Mouse (Mus musculus): ENCODE data around the gene C1ql1.

C1ql1 gene

DNA sequence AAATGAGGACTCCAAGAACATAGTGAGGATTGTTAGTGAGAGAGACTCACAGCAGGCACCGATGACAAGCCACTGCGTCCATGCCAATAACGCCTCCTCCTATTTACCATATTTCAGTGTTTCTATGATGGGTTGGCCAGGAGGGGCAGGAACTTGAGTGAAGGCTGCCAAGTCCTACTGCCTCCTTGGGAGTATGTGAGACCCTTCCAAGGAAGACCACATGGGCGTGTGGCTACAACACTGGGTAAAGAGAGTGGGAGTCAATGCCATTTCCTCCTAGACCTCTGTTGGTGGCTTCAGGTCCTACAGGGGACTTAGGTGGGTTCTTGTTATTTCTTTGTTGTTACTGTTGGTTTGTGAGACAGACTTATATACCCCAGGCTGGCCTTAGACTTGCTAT lies 45.3 kb downstream of the C1ql1 start:
- no peak for DNase-seq (ENCODE audit: low read depth, low spot score)

DNA sequence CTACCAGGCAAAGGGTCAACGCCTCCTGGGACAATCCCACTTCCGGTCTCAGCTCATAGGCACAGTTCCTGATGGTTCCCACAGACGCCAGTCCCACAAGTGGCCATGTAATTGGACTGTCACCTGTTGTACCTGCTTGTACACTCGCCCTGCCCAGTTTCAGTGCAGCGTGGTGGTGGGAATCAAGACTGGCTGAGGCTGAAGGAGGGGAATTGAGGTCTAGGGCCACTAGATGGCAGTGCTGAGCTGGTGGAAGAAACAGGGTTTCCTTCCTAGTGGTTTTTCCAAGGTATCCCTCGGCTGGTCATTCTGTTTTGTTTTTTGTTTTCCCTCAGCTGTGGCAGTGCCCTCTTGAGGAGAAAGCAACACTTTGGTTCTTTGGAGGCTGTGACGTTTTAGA lies 45.7 kb downstream of the C1ql1 start, which contains the start of gene Gfap:
Gene Gfap (minus strand): TSS at position 150 of the 400 bp plus-strand sequence.
- DNase-seq (ENCODE audit: low read depth, low spot score) = peak; percentile 62

DNA sequence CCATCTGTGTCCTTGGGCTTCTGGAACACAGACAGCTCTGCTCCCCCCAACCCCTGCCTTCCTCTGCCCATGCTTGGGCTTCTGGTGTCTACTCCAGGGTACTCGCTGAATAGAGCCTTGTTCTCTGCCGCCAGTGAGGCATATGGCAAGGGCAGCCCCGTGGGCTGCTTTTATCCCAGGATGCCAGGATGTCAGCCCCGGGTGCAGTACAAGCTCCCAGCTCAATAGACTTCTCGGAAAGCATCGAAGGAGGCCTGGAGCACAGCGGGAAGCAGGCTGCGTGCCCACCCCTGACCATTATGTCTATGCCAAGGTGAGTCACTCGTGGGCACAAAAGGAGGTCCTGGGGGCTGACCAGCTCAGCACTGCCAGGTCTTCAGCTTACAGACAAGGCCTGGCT lies 48.1 kb downstream of the C1ql1 start:
- DNase-seq (ENCODE audit: low read depth, low spot score) = no peak

DNA sequence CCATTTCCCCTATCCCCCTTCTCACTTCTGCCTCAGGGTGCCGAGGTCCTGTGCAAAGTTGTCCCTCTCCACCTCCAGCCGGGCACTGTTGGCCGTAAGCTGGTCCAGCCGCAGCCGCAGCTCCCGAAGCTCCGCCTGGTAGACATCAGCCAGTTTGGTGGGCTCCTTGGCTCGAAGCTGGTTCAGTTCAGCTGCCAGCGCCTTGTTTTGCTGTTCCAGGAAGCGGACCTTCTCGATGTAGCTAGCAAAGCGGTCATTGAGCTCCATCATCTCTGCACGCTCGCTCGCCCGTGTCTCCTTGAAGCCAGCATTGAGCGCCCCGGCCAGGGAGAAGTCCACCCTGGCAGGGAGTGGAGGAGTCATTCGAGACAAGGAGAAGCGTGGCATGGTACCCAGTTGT lies 49.8 kb downstream of the C1ql1 start:
- DNase-seq (ENCODE audit: low read depth, low spot score) = no peak

DNA sequence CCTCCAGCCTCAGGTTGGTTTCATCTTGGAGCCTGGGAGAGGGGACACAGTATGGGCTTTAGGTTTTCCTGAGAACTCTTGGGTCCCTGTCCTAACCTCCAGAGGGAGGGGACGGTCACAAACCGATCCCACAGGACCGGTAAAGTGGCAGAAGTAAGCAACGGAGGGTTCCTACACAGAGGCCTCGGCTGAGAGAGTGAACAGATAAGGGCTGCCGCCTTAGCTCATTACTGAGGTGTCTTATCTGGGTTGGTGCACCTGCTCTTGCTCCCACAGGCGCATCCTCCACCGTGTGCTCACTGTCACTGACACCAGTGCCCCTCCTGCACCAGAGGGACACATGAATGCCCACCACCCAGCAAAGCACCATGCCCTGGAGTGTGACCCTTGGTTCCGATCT lies 50.7 kb downstream of the C1ql1 start:
- DNase-seq (ENCODE audit: low read depth, low spot score) = no peak

DNA sequence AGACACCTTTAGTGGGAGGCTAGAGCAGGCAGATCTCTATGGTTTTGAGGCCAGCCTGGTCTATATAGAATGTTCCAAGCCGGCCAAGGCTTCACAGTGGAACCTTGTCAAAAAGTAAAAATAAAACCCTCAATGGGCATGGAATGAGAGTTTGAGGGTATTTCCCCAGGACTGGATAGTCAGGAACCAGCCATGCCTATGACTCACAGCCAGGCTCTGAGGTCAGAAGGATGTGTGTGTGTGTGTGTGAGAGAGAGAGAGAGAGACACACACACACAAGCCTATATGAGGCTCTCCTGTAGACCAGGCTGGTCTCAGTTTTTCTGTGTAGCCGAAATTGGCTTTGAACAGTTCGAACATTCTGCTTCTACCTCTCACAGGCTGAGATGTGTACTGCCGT lies 51.8 kb downstream of the C1ql1 start:
- no peak for DNase-seq (ENCODE audit: low read depth, low spot score)

DNA sequence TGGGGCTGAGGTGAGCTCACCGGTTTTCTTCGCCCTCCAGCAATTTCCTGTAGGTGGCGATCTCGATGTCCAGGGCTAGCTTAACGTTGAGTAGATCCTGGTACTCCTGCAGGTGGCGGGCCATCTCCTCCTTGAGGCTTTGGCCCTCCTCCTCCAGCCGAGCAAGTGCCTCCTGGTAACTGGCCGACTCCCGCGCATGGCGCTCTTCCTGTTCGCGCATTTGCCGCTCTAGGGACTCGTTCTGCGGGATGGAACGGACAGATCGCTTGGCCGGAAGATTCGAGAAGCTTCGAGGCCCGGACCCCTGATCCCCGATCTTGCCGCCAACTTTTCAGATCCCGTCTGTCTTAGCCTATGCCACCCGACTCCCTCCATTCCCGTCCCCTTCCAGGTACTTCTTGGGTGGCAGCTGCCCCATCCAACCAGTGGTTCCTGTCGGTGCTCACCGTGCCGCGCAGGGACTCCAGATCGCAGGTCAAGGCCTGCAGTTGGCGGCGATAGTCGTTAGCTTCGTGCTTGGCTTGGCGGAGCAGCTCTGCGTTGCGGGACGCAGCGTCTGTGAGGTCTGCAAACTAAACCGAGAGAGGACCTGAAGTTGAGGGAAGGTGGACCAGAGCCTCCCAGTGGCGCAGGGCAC lies 53.4 kb downstream of the C1ql1 start:
- DNase-seq (ENCODE audit: low read depth, low spot score) = peak; percentile 46

DNA sequence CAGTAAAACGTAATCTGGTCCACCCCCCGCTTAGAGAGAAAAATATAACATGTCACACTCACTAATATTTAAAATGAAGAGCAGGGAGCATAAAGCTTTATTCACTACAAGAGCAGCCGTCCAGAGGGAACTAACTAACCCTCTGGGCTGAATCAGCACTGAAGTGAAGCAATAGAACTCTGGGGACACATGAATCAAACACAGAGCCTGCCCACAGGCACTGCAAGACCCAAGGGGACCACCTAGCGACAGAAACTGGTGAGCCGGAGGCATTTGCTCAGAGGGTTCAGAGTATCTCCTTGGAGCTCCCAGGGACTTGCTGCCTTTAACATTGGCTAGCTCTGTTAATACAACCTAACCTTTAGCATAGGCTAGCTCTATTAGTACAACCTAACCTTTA lies 56.4 kb downstream of the C1ql1 start:
- DNase-seq (ENCODE audit: low read depth, low spot score) = no peak
